Mouse (Mus musculus) frontal cortex, postnatal 14 days (tissue): ENCODE measurements at regions not wholly inside any gene's neighbourhood (a gene's known extent, or its start where the extent isn't known, plus 50 kb on each side); places are given as distances from the start of the nearest gene placed in this dataset.

Experiments used
- DNase-seq, 2 experiments: peaks; one replicate each; pipeline ENCODE4 v3.0.0; 2022; ENCODE audit warnings: low spot score in 2 of 2

DNA sequence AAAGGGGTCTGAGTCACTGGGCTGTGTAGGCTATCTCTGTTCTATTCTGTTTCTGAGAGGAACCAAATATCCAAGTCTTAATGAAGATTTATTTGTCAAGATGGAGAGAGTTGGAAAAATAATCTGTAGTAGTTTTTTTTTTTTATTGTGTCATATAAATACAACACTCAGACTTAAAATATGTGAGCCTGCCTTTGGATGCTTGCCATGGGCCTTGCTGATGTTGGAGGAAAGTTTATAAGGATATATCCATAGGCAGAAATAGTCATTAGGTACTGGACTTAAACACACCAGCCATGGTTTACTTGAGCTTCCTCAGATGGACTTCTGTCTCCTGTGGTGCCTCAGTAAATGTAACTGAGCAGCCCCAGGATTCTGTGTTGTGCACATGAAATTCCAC lies 635.8 kb upstream of the Adgrl2 start:
- DNase-seq = no peak

DNA sequence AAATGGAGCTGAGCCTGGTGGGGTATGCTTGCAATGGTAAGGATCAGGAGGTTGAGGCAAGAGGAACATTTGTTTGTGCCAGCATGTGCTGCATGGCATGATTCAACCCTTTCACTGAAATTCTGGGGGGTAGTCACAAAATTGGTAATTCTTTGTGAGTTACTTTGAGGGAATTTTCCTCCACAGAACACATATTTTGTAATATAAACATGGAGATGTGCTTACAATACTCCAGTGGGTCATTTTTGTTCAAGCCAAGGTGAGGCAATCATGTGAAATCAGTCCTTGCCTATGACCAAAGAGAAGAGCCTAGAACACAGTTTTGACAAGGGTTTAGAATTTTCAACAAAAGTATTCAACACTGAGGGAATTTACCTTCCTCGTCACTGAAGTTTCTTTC lies 635.1 kb upstream of the Adgrl2 start:
- DNase-seq = no peak

DNA sequence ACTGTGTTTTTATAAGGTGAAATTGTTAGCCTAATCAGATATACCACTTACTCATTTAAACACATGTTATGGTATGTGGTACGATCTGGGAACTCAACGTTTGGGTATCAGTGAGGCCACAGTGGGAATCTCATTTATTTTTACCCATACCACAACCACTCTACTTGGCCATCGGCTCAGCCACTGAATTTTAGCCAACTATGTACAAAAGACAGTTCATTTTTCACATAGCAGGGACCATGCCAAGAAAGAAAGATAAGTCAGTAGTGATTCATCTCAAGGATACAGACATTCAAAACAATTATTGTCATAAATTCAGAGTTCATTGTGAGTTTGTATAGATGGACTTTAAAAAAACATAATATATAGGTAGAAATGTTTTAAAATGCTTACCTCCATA lies 634.7 kb upstream of the Adgrl2 start:
- DNase-seq = no peak

DNA sequence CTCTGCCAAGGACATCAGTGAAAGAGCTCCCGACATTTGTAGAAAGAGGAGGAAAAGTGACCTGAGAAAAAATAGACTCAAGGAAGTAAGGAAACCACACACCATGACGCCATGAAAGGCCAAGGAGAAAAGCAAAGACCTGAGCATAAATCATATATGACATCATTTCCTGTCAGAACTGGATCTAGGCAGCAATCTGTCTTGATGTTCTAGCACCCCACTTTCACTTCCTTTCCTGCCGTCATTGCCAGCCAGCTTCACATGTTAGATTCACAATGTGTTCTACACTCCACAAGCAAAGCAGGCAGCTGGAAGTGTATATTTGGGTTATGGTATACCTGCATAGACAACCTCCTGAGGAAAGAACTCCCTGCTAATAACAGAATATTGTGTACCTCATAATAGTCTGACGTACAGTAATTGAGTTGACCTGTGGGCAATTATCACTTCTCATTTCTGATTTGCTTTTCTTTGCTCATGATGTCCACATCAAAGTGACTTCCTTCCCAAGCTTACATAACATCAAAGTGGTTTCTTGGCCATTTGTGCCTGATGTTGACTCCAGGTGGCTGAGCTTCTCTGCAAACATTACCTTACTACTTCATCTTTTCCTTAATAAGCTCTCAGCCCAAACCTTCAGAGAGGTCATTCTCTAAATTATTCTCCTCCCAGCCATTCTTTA lies 633.6 kb upstream of the Adgrl2 start:
- DNase-seq = no peak

DNA sequence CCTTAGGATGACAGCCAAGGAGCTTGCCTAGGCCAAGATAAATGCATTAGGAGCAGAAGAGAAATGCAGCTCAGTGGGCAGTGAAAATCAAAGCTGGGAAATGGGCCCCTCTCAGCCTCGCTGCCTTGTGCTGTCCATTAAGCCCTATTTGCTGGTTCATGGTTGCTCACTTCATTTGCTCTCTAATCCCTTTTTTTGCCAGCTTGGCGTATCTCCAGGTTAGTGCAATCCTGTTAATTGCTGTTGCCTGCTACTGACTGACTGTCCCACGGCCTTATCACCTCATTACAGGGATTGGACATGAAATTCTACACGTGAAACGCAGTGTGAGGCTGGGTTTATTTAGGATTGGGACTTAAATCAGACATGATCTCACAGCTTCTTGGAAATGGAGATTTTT lies 613.5 kb upstream of the Adgrl2 start:
- no peak for DNase-seq

DNA sequence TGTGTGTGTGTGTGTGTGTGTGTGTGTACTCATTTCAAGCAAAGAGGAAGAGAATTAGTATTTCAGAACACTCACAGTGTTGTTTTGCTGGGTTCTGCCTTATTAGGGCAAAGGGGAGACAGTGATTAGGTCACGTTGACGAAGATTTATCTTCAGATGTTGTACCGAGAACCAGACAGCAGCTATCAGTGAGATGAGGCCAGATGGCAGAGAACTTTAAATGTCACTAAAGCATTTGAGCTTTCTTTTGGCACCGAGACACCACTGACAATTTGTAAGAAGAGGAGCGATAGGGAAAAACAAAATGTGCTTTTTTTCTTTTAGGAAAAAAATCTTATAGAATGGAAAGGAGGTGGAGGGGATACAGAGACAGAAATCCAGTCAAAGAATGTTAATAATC lies 610.9 kb upstream of the Adgrl2 start:
- no peak for DNase-seq

DNA sequence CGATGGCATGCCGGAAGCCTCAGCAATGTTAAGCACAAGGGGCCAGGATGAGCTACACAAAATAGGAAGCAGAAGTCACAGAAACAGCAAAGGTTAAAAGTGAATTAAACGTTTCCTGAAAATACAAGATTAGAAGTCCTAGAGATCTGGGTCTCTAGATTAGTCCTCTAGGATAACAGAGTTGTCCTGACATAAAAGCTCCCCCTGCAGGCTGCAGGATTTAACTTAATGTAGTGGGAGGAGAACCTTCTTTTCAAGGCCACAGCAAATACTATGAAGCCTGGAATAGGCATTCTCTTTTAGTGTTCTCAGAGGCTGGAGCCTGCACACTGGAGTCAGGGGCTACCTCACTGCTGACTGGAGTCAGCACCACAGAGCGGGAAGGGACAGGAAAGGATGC lies 604.1 kb upstream of the Adgrl2 start:
- no peak for DNase-seq

DNA sequence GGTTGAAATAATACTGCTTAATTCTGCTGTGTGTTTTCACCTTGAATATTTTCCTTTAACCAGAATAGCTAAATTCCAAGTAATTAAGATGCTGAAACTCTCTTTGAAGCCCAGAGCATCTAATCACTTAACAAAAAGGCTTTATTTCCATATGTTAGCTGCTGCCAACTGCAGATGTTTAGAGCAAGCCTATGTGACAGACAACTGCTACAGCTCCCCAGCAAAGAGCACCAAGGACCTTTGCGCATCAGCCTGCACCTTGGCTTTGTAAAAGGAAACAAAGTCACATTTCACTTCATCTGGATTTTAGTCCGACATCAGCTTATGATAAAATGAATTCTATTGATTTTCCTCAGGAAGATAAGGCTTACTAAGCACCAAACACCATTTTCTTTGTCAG lies 595.4 kb upstream of the Adgrl2 start:
- no peak for DNase-seq

DNA sequence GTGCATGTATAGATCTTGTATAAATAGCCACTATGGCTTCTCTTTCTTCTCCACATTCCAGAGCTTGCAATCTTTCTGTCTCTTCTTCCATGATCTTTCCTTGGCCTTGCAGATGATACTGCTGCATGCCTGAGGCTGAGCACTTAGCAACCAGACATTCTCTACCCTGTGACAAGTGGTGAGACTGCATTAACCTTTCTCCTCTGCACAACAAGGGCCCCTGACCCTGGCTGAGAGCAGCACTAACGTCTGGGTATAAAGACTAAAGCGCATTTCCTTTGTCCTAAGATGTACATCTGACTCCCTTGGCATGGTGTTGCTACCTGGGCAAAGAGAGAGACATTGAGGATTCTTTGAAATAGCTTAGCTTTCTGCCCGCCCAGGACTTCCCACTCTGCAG lies 590.8 kb upstream of the Adgrl2 start:
- DNase-seq = no peak

DNA sequence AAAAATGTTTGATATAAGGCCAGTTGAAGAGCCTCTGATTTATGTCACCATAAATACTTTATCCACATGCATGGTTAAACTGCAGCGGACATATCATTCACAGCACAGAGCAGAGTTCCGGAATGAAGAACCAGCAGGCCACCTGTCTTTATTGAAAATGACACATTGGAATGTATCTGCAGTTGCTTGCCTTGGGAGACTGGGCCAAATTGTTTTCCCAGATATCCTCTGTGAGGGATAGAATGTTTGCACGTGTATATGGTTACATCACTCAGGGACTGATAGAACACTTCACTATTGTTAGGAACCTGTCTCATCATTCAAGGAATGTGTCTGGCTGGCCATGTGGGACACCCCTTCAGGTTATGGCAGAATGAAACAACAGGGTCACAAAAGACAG lies 585.3 kb upstream of the Adgrl2 start:
- DNase-seq = no peak

DNA sequence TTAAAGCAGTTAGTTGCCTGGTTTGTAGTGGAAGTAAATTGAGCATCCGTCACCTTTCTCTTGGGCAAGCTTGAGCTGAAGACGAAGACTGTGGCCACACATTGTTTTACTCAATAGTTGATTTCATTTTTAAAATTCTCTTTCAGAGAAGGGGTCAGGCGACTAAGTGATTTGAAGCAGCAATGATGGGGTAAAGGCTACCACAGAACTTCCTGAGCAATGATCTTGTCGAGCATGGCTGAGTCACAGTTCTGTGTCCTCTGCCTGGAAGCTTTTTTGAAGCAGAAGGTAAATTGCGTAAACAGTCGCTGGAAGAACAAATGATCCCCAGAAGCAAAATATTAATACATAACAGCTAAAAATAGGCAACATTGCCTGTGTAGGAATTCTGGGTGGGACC lies 576.5 kb upstream of the Adgrl2 start:
- DNase-seq = no peak

DNA sequence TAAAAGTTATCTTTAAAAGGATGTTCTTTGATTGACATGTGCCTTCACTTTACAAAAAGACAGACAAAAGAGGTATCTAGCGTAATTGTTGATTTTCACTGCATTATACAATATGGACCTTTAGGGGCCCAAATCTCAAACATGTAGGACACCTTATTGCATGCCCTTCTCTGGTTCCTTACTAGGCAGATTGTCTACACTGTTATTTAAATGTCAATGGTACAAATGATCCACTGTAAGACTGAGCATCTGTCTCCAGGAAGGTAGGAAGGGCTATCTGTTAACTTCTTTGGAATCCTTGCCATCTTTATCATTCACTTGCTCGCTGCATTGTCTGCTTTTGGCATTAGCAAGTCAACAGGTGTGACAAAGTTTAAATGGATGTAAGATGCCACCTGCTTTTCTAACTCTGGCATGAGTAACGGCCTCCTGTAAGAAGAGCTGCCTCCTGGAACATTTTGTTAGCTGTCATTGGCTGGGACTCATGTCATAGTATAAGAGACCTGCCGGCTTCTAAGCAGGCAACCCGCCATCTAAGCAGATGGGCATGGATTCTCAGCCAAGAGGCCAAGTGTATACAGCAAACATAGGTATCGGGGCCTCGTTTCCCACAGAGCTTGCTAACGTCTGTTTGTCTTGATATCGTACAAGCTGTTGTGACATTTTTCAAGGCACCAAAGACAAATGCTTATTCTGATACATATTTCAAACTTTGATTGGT lies 560.0 kb upstream of the Adgrl2 start:
- no peak for DNase-seq

DNA sequence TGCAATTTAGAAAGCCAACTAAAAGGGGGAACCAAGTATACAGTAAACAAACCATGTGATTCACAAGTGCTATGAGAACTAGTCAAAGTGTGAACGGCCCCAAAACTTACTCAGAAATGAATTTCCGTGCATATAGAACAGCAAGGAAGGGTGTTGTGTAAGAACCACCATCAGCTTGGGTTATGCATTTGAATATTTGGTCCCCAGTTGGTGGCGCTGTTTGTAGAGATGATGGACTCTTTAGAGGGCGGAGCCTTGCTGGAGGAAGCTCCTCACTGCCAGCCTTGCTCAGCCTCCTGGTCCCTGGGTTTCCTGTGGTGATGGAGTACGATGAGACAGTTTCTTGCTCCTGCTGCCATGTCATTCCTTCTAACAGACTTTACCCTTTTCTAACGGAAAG lies 556.7 kb upstream of the Adgrl2 start:
- no peak for DNase-seq

DNA sequence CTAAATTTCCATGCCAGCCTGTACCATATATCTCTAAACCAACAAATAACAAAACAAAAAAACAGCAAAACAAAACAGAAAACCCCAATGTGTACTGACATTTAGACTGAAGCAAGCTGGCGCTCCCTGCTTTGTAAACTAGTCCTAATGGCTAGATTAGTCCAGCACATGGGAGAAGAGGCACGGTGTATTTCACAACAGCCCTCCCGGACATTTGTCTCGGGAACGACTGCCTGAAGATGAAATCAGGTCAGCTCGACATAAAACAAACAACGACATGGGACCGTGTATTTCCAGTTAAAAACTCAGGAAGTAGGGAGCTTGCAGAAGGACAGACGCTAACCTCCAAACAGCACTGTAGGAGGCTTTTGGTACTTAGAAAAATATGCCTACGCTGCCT lies 555.9 kb upstream of the Adgrl2 start:
- no peak for DNase-seq

DNA sequence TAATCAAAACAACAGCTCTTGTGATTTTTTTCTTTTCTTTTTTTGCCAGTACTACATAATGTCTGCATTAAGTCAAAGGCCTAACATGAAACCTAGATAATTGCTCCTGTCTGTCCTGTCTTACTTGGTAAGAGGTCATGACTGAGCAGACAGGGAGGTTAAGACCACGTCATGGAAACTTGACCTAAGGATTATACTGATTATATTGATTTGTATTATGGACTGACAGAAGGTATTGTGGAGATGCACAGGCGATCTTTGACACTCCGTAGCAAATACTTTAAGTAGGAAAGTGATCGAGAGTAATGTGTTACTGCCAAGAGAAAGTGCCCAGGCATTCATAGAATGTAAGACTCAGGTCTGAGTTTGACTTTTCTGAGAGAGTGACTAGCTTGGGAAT lies 543.8 kb upstream of the Adgrl2 start:
- DNase-seq = no peak

DNA sequence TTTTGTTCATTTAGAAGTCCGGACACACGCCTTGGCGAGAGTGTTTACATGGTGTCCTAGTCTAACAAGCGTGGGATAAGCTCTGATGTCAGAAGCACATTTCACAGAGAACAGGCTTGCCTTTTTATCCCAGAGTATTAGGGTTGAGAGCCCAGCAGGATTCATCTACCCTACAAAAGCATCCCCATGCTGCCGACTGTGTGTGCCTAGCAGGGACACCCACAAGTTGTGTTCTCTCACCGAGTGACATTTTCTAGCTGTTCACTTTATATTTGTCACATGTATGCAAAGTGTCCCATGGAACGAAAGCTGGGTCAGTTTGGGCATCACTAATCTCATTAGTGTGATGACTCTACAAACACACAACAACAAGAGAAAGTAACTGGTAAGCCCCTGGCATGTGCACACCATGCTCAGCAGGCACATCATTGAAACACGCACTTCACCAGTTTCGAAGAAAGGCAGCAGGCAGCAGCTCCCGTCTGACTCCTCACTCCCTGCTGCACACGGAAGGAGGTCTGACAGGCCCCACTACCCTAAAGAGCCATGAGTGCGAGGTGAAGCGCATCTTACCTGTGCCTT lies 539.8 kb upstream of the Adgrl2 start:
- DNase-seq = no peak

DNA sequence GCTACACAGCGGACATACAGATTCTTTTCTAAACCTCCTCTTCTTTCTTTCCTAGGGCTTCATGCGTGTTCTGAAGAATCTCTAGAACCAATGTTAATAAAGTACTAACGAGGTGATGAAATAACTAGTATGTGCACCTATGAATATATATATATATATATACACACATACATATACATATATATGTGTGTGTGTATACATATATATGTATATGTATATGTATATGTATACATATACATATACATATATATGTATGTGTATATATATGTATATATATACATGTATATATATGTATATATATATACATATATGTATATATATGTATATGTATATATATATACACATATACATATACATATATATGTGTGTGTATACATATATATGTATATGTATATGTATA lies 536.2 kb upstream of the Adgrl2 start:
- no peak for DNase-seq

DNA sequence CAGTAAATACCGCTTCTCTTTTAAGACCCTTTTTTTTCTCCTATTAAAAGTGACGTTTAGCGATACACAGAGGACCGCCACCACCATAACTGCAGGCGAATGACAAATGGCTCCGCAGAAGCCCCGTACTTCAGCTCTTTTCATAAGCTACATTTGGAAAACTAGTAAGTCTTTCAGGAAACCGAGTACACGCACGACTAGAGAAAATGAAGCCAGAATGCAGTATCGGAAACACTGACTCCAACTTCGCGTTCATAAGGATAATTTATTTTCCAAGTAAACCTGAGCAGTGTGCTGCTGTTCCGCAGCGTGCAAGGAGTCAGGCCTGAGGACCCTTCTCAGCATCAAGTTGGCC lies 529.2 kb upstream of the Adgrl2 start:
- no peak for DNase-seq

DNA sequence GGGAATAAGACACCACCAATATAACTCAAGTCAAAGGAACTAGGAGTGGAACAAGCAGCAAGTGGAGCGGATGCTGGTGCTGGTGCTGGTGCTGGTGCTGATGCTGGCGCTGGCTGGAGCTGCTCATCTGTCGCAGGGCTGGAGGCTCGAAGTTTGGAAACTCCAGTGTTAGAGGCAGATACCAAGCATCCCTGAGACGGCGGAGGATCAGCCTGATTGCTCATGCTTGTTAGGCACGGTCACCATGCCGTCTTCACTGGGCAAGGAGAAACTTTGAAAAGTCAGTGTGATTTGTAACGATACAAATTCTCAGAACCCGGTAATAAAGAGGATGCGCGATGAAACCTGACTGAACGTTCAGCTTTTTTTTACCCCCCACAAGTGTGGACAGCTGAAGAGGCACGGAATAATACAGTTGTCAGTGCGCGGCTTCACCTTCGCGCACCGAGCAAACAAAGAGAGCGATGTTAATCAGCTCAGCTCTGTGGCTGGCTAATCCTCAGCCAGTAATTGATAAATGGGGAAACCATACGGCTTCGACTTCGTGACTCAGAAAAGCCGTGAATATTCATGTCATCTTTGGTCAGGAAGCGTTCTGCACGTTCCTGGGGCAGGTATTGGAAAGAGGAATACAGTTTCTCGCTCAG lies 528.7 kb upstream of the Adgrl2 start:
- DNase-seq = no peak

DNA sequence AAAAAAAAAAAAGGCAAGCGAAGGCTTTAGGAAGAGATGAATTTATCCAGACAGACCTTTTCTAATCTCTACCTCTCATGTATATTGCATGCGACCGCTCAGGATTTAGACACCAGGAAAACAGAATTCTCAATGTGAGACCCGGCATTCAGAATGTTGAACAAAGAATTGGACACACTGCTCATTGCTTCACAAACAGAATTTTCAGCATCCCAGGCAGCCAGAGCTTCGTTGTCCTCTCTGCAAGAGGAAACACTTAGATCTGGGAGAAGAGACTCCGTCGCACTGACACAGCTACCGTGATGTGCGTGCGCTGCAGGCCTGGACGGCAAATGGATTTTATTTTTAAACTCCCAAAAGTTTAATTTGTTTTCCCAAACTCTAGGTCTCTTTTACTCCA lies 527.2 kb upstream of the Adgrl2 start:
- DNase-seq = no peak

DNA sequence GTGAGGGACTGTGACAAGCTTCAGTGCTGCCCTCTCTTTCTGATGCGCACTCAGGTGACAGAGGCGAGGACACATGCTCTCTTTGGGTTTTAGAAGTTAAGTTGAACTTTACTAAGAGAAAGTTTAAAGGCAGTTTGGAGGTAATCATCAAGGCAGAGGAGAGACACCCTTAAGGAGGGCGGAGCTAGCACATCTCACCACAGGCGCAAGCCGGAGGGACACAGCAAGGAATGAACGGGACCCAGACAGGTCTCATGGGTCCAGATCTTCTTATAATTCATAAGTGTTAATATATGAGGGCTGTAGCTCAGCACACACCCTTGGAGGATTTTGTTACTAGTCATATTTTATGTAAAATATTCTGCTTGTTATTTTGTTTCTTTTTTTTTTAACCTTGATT lies 518.8 kb upstream of the Adgrl2 start:
- no peak for DNase-seq

DNA sequence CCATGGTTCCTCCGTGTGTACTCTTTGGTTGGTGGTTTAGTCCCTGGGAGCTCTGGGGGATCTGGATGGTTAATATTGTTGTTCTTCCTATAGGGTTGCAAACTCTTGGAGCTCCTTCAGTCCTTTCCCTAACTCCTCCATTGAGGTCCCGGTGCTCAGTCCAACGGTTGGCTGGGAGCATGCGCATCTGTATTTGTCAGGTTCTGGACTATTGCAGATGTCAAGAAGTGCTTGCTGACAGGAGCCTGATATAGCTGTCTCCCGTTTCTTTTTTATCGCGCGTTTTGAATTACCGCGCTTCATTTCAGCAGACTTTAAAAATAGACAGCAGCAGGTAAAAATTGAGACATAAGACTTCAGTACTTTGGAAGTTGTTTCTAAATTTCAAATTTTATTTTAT lies 518.3 kb upstream of the Adgrl2 start:
- no peak for DNase-seq

DNA sequence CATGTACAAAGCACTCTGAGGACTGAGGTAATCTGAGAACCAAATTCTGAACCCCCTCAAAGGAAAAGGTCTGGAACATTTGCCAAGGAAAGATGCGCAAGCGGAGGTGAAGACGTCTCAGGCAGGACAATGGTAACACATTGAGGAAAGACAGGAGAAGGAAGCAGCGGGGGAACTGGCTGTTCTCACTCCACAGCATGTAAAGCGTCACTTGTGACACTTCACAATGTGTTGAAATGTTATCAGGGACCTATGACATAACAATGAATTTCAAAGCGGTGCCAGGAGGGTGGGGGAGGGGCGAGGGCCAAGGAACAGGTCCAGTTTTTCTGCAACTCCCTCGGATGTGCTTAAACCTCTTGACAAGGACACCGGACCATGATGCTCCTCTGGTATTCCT lies 515.3 kb upstream of the Adgrl2 start:
- no peak for DNase-seq
